ENCODE assay signal across 19 mouse cellular contexts in genomic region chr4:38785016-38785415, GRCm38 (mm10).
DNase-seq lines count a peak whose midpoint lies in the region; ATAC-seq and TF ChIP-seq lines count a peak whose summit lies in the region.
"Had no signal": no experiment of that assay in that cellular context is flagged by ENCODE, and none has a peak within 500 bp of the region (broad histone marks: within the 10 kb centered on the region; RNA-seq: fewer than 3 reads in every experiment).

No protein-coding gene starts in this region.

- H3K9ac ChIP-seq in lung, embryonic 16.5 days (ENCODE audit: low read length) = no peak overlapping the region
- H3K9ac ChIP-seq: embryonic facial prominence, embryonic 15.5 days; forebrain, embryonic 15.5 days; heart, embryonic 12.5 days; hindbrain, embryonic 14.5 days had no signal

- DNase-seq in frontal cortex, postnatal 14 days (ENCODE audit: low spot score in 2 of 2) = no peak
- no peak for DNase-seq in left cerebral cortex, adult 2 months (ENCODE audit: extremely low spot score in 1 of 2, low spot score in 2 of 2)
- no peak for DNase-seq in left cerebral cortex, adult 8-10 months (ENCODE audit: low spot score in 2 of 2)
- no peak for DNase-seq in lung, postnatal 10 days
- no peak for DNase-seq in cerebellum, adult 18-20 months
- DNase-seq: adrenal gland, postnatal 10 days; cerebellum, adult 8-10 months; cerebellum, postnatal 14 days; embryo, embryonic 11 days; gastrocnemius, adult 2 months; gastrocnemius, postnatal 25 days had no signal

- ATAC-seq in frontal cortex, adult (ENCODE audit: low TSS enrichment) = peak; percentile 99
- ATAC-seq in lung, embryonic 16.5 days (ENCODE audit: low read depth) = peak; percentile 51
- ATAC-seq: forebrain, embryonic 15.5 days had no signal

- no peak overlapping the region for H3K4me2 ChIP-seq in lung, embryonic 16.5 days (ENCODE audit: low read depth, low read length)
- H3K4me2 ChIP-seq: embryonic facial prominence, embryonic 15.5 days; forebrain, embryonic 15.5 days; heart, embryonic 12.5 days; hindbrain, embryonic 14.5 days had no signal

- H3K4me3 ChIP-seq in left cerebral cortex, adult 2 months = no peak overlapping the region
- H3K4me3 ChIP-seq in lung, embryonic 16.5 days (ENCODE audit: low read length) = no peak overlapping the region
- H3K4me3 ChIP-seq: embryonic facial prominence, embryonic 15.5 days; erythroblast, embryonic 14.5 days; forebrain, embryonic 15.5 days; gastrocnemius, adult 2 months; heart, embryonic 12.5 days; hindbrain, embryonic 10.5 days had no signal

- H3K9me3 ChIP-seq in lung, embryonic 16.5 days (ENCODE audit: control insufficient read depth, low read length) = no peaks in the 10 kb centered on the region
- H3K9me3 ChIP-seq: embryonic facial prominence, embryonic 15.5 days; forebrain, embryonic 15.5 days; heart, embryonic 12.5 days; hindbrain, embryonic 10.5 days had no signal

- no peaks in the 10 kb centered on the region for H3K27me3 ChIP-seq in lung, embryonic 16.5 days (ENCODE audit: control insufficient read depth, insufficient read depth, low read depth, low read length)
- H3K27me3 ChIP-seq: embryonic facial prominence, embryonic 15.5 days; forebrain, embryonic 15.5 days; heart, embryonic 12.5 days had no signal

- no peaks in the 10 kb centered on the region for H3K36me3 ChIP-seq in lung, embryonic 16.5 days (ENCODE audit: control insufficient read depth, insufficient read depth, low read length)
- H3K36me3 ChIP-seq: embryonic facial prominence, embryonic 15.5 days; forebrain, embryonic 15.5 days; heart, embryonic 12.5 days; hindbrain, embryonic 10.5 days had no signal

- H3K27ac ChIP-seq in left cerebral cortex, adult 2 months = peak overlapping the region; percentile 70
- no peak overlapping the region for H3K27ac ChIP-seq in lung, embryonic 16.5 days (ENCODE audit: low read length)
- H3K27ac ChIP-seq: embryonic facial prominence, embryonic 15.5 days; forebrain, embryonic 15.5 days; gastrocnemius, adult 2 months; hindbrain, embryonic 10.5 days; hindbrain, embryonic 14.5 days had no signal

- intact Hi-C loops in left cerebral cortex, adult 2 months (cut with DNase I) = loop anchor here (1.0 to 10.0 kb wide), 3 partner anchors 40 to 414 kb away; no protein-coding TSS in a partner anchor

- TF ChIP-seq CTCF in left cerebral cortex, adult 2 months (IDR thresholded peaks at IDR 0.05) = no peak

- H3K4me1 ChIP-seq in lung, embryonic 16.5 days (replicated peaks; ENCODE audit: control insufficient read depth, insufficient read depth, low read length) = no peaks in the 10 kb centered on the region
- H3K4me1 ChIP-seq: embryonic facial prominence, embryonic 15.5 days; forebrain, embryonic 15.5 days; heart, embryonic 12.5 days; hindbrain, embryonic 10.5 days had no signal
